Mouse (Mus musculus) heart, postnatal 0 days (tissue): ENCODE measurements around the gene Ccdc42. TPM values are rescaled to one million over a fixed set of nuclear protein-coding genes. Genes with fewer than 3 reads are reported as not detected.

ENCODE experiments used
- ATAC-seq: fragments of 200-750 bp; cut with Nextera tagmentation; 2 replicates; pipeline ENCODE4 v1.8.0; 2017; ENCODE audit warnings: low read depth, moderate number of reproducible peaks, moderate library complexity; ENCODE audit not compliant: insufficient read depth
- DNase-seq: peaks from one replicate; pipeline ENCODE4 v3.0.0-alpha.2; 2016; ENCODE audit warnings: low spot score
- H3K27ac ChIP-seq: fragments of 300-500 bp; sonication (generic); 2 replicates; pipeline ENCODE4 v1.5.1; 2014; ENCODE audit warnings: low read depth, mild to moderate bottlenecking
- H3K27me3 ChIP-seq: fragments of 300-500 bp; sonication (generic); 2 replicates; pipeline ENCODE4 v1.6.1; 2014; ENCODE audit warnings: low read length, mixed read lengths; ENCODE audit not compliant: control insufficient read depth, insufficient read depth
- H3K36me3 ChIP-seq: fragments of 300-500 bp; sonication (generic); replicated peaks from 2 replicates; pipeline ENCODE4 v1.6.1; 2014; ENCODE audit warnings: low read length, mixed read lengths; ENCODE audit not compliant: control insufficient read depth, insufficient read depth
- H3K4me1 ChIP-seq: fragments of 300-500 bp; sonication (generic); 2 replicates; pipeline ENCODE4 v1.6.1; 2014; ENCODE audit warnings: antibody characterized with exemption; ENCODE audit not compliant: control insufficient read depth, insufficient read depth
- H3K4me2 ChIP-seq: fragments of 300-500 bp; sonication (generic); 2 replicates; pipeline ENCODE4 v1.6.1; 2014; ENCODE audit warnings: low read depth, mild to moderate bottlenecking, low read length, moderate library complexity
- H3K4me3 ChIP-seq: fragments of 300-500 bp; sonication (generic); 2 replicates; pipeline ENCODE4 v1.5.1; 2014; ENCODE audit warnings: low read depth, low read length
- H3K9ac ChIP-seq: fragments of 300-500 bp; sonication (generic); replicated peaks from 2 replicates; pipeline ENCODE4 v1.6.1; 2014; ENCODE audit warnings: low read depth, low read length, mixed read lengths
- H3K9me3 ChIP-seq: fragments of 300-500 bp; sonication (generic); replicated peaks from 2 replicates; pipeline ENCODE4 v1.6.1; 2016; ENCODE audit warnings: low read length; ENCODE audit not compliant: control insufficient read depth
- CTCF ChIP-seq: IDR thresholded peaks from 2 replicates; pipeline ENCODE4 v1.5.1; 2016; ENCODE audit warnings: antibody characterized with exemption, control low read depth, low read depth
- EP300 ChIP-seq: IDR thresholded peaks from 2 replicates; pipeline ENCODE4 v1.6.1; 2016; ENCODE audit warnings: antibody characterized with exemption, low read depth
- WGBS: fragments of 180-500 bp; shearing (Covaris S2); extraction: QIAGEN DNeasy Blood & Tissue Kit; methylation state at CpG from one replicate; pipeline ENCODE4 v1.1.7; 2014; 5-methylcytosine and 5-hydroxymethylcytosine counted together
- polyA plus RNA-seq: library from polyadenylated mRNA; unstranded; fragments of >200 nt; fragmentation: Nextera tagmentation; extraction: Ambion mirVana; gene quantifications from 2 replicates; pipeline ENCODE4 v1.2.1, GENCODE M21; 2015
- total RNA-seq: library from RNA; depleted of rRNA; stranded (reverse); fragments of >200 nt; gene quantifications from 2 replicates; pipeline ENCODE4 v1.2.3, GENCODE M21; 2014; ENCODE audit warnings: low replicate concordance

Ccdc42 gene
- total and polyA plus RNA-seq, 2 experiments from 2014 or later = 0.55 to 1.4 TPM

DNA sequence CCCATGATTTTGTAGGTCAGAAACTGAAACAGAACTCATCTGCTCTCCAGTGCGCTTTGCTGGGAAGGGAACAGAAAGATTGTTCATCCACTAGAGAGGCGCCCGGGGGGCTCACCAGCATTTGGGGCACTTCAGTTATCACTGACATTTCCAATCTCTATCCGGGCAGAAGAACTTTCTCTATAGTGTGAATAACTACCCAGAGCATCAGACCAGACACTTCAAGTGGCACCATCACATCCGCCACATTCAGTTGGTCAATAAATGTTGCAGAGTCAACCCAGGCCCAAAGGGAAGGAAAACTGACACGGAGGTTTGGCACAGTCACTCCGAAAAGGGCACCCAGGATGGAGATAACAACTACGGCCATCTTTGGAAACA, 23.7 kb downstream of the Ccdc42 start:
- 60% methylated on average over 8 of the region's 8 CpGs for WGBS
- H3K4me2 ChIP-seq = no peak overlapping the region

DNA sequence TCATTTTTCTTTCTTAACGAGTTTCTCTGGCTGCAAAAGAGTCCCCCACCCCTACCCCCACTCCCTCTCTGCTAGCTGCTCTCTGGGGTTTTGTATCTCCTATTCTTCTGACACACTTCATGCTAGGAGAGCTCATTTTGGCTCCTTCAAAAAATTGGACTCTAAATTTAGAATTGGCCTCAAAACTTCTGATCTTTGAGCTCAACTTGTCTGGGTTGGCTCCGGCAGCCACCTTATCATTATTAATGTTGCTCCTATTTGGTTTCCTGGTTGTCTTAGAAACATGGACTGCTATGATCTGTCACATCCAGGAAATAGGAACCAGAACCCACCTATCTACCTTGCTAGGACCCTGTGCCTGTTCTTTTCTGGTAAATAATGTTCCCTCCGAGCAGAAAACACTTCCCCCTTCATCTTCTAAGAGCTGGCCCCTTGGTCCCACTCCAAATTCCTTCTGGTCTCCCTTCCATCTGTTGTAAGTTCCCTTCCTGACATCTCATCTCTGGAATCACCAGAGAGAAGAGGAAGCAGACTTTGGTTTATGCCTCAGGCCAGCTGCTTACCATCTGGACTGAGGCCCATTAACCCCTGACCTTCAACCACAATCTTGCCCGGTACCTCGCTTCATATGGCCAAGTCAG, 26.4 kb downstream of the Ccdc42 start:
- TF ChIP-seq CTCF = no peak
- no peak for TF ChIP-seq EP300
- H3K4me2 ChIP-seq = no peak overlapping the region
- no peaks in the 10 kb centered on the region for H3K9me3 ChIP-seq
- H3K27me3 ChIP-seq = no peaks in the 10 kb centered on the region
- no peak overlapping the region for H3K9ac ChIP-seq
- peak; percentile 33; the same call in 1 of the 2 replicates for ATAC-seq
- H3K4me3 ChIP-seq = no peak overlapping the region
- H3K36me3 ChIP-seq = no peaks in the 10 kb centered on the region
- H3K4me1 ChIP-seq = peaks cover 20% of the 10 kb centered on the region; the same call in 1 of the 2 replicates
- DNase-seq = no peak
- peak overlapping the region; percentile 53 for H3K27ac ChIP-seq
- WGBS = 41% methylated on average over 5 of the region's 5 CpGs

More for the DNA sequence above, 23.7 kb downstream of the Ccdc42 start:
- TF ChIP-seq CTCF (no peak), EP300 (no peak)
- H3K27me3 ChIP-seq = no peaks in the 10 kb centered on the region
- no peaks in the 10 kb centered on the region for H3K9me3 ChIP-seq
- ATAC-seq (no peak), DNase-seq (no peak)
- H3K9ac ChIP-seq = no peak overlapping the region
- no peak overlapping the region for H3K4me3 ChIP-seq
- no peak overlapping the region for H3K27ac ChIP-seq
- H3K4me1 ChIP-seq = peaks cover 20% of the 10 kb centered on the region; the same call in 1 of the 2 replicates
- no peaks in the 10 kb centered on the region for H3K36me3 ChIP-seq

GRCm38 (mm10) chr11:68622751-68623150, 35.9 kb downstream of the Ccdc42 start:
- 0 out of 2 replicates have a peak, but pooled peaks cover 12% of the 10 kb centered on the region for H3K4me1 ChIP-seq
- H3K9ac ChIP-seq = no peak overlapping the region
- no peaks in the 10 kb centered on the region for H3K27me3 ChIP-seq
- no peak overlapping the region for H3K4me3 ChIP-seq
- peak overlapping the region; percentile 35 for H3K27ac ChIP-seq
- H3K9me3 ChIP-seq = no peaks in the 10 kb centered on the region
- no peak for ATAC-seq
- no peaks in the 10 kb centered on the region for H3K36me3 ChIP-seq
- H3K4me2 ChIP-seq = peak overlapping the region; percentile 59; the same call in 1 of the 2 replicates
- no peak for DNase-seq
- 65% methylated on average over 9 of the region's 9 CpGs for WGBS
- no peak for TF ChIP-seq EP300
- TF ChIP-seq CTCF = no peak

- 6% methylated on average over 13 of the region's 14 CpGs for WGBS
- Histone ChIP-seq H3K27ac (peak overlapping the region; percentile 89), H3K4me3 (peak overlapping the region; percentile 41), H3K9ac (peak overlapping the region; percentile 43), H3K4me1 (0 out of 2 replicates have a peak, but pooled peaks cover 12% of the 10 kb centered on the region), H3K36me3 (no peaks in the 10 kb centered on the region), H3K9me3 (no peaks in the 10 kb centered on the region), H3K27me3 (no peaks in the 10 kb centered on the region), H3K4me2 (peak overlapping the region; percentile 59)
- DNase-seq (peak; percentile 86), ATAC-seq (peak; percentile 94)
- TF ChIP-seq EP300 = no peak
- no peak for TF ChIP-seq CTCF
Measured at GRCm38 (mm10) chr11:68623225-68623870, 36.5 kb downstream of the Ccdc42 start.

- DNase-seq (no peak), ATAC-seq (no peak)
- peak overlapping the region; percentile 89 for H3K27ac ChIP-seq
- peak overlapping the region; percentile 41 for H3K4me3 ChIP-seq
- no peaks in the 10 kb centered on the region for H3K36me3 ChIP-seq
- peak overlapping the region; percentile 43 for H3K9ac ChIP-seq
- 11% methylated on average over 5 of the region's 5 CpGs for WGBS
- H3K4me2 ChIP-seq = peak overlapping the region; percentile 59
- H3K27me3 ChIP-seq = no peaks in the 10 kb centered on the region
- TF ChIP-seq CTCF = no peak
- no peak for TF ChIP-seq EP300
- 0 out of 2 replicates have a peak, but pooled peaks cover 12% of the 10 kb centered on the region for H3K4me1 ChIP-seq
- H3K9me3 ChIP-seq = no peaks in the 10 kb centered on the region
Measured at GRCm38 (mm10) chr11:68623871-68624258, 37.0 kb downstream of the Ccdc42 start.
